Mouse (Mus musculus): ENCODE data around the gene Rnd3. TPM values are rescaled to one million over a fixed set of nuclear protein-coding genes. Genes with fewer than 3 reads are reported as not detected.

Gene Rnd3
- 3.5 and 4.1 TPM in 2 replicates for total RNA-seq (2017)

GRCm38 (mm10) chr2:51148975-51149374 is at the start of gene Rnd3:
Rnd3 (minus strand) TSS chr2:51149111.
- peak; percentile 75 for ATAC-seq (replicated peaks in 1 of 2; ENCODE audit: insufficient read depth in 1 of 2, low FRiP score in 2 of 2, low TSS enrichment in 1 of 2, low read depth in 1 of 2, poor library complexity in 2 of 2, severe bottlenecking in 2 of 2)

- no peak for ATAC-seq (replicated peaks in 1 of 2; ENCODE audit: insufficient read depth in 1 of 2, low FRiP score in 2 of 2, low TSS enrichment in 1 of 2, low read depth in 1 of 2, poor library complexity in 2 of 2, severe bottlenecking in 2 of 2)
These were observed 43.4 kb upstream of the Rnd3 start for GRCm38 (mm10) chr2:51192319-51192718.

GRCm38 (mm10) chr2:51185762-51186161 is 36.9 kb upstream of the Rnd3 start:
- no peak for ATAC-seq (replicated peaks in 1 of 2; ENCODE audit: insufficient read depth in 1 of 2, low FRiP score in 2 of 2, low TSS enrichment in 1 of 2, low read depth in 1 of 2, poor library complexity in 2 of 2, severe bottlenecking in 2 of 2)

- ATAC-seq (replicated peaks in 1 of 2; ENCODE audit: insufficient read depth in 1 of 2, low FRiP score in 2 of 2, low TSS enrichment in 1 of 2, low read depth in 1 of 2, poor library complexity in 2 of 2, severe bottlenecking in 2 of 2): no peak
These were observed 34.1 kb upstream of the Rnd3 start for GRCm38 (mm10) chr2:51182990-51183389.

- no peak for ATAC-seq (replicated peaks in 1 of 2; ENCODE audit: insufficient read depth in 1 of 2, low FRiP score in 2 of 2, low TSS enrichment in 1 of 2, low read depth in 1 of 2, poor library complexity in 2 of 2, severe bottlenecking in 2 of 2)
These were observed 32.5 kb upstream of the Rnd3 start for GRCm38 (mm10) chr2:51181376-51181775.

- no peak for ATAC-seq (replicated peaks in 1 of 2; ENCODE audit: insufficient read depth in 1 of 2, low FRiP score in 2 of 2, low TSS enrichment in 1 of 2, low read depth in 1 of 2, poor library complexity in 2 of 2, severe bottlenecking in 2 of 2)
These were observed 30.2 kb upstream of the Rnd3 start for GRCm38 (mm10) chr2:51179096-51179495.

GRCm38 (mm10) chr2:51177615-51178014 is 28.7 kb upstream of the Rnd3 start:
- ATAC-seq (replicated peaks in 1 of 2; ENCODE audit: insufficient read depth in 1 of 2, low FRiP score in 2 of 2, low TSS enrichment in 1 of 2, low read depth in 1 of 2, poor library complexity in 2 of 2, severe bottlenecking in 2 of 2): no peak

- ATAC-seq (replicated peaks in 1 of 2; ENCODE audit: insufficient read depth in 1 of 2, low FRiP score in 2 of 2, low TSS enrichment in 1 of 2, low read depth in 1 of 2, poor library complexity in 2 of 2, severe bottlenecking in 2 of 2): no peak
These were observed 26.4 kb upstream of the Rnd3 start for GRCm38 (mm10) chr2:51175276-51175675.

- no peak for ATAC-seq (replicated peaks in 1 of 2; ENCODE audit: insufficient read depth in 1 of 2, low FRiP score in 2 of 2, low TSS enrichment in 1 of 2, low read depth in 1 of 2, poor library complexity in 2 of 2, severe bottlenecking in 2 of 2)
These were observed 12.2 kb upstream of the Rnd3 start for GRCm38 (mm10) chr2:51161110-51161509.

- no peak for ATAC-seq (replicated peaks in 1 of 2; ENCODE audit: insufficient read depth in 1 of 2, low FRiP score in 2 of 2, low TSS enrichment in 1 of 2, low read depth in 1 of 2, poor library complexity in 2 of 2, severe bottlenecking in 2 of 2)
These were observed 457 bp downstream of the Rnd3 start for GRCm38 (mm10) chr2:51148454-51148853.

- ATAC-seq (replicated peaks in 1 of 2; ENCODE audit: insufficient read depth in 1 of 2, low FRiP score in 2 of 2, low TSS enrichment in 1 of 2, low read depth in 1 of 2, poor library complexity in 2 of 2, severe bottlenecking in 2 of 2): 0 out of 4 replicates have a peak, but pooled peaks of 1 of the 2 experiments have one; percentile 5
These were observed 875 bp downstream of the Rnd3 start for GRCm38 (mm10) chr2:51148065-51148407.

- peak; percentile 33 to 61; a peak in 3 of 4 replicates for ATAC-seq (replicated peaks in 1 of 2; ENCODE audit: insufficient read depth in 1 of 2, low FRiP score in 2 of 2, low TSS enrichment in 1 of 2, low read depth in 1 of 2, poor library complexity in 2 of 2, severe bottlenecking in 2 of 2)
These were observed 1.4 kb downstream of the Rnd3 start for GRCm38 (mm10) chr2:51147318-51148064.

GRCm38 (mm10) chr2:51146871-51147317 is 2.0 kb downstream of the Rnd3 start:
- ATAC-seq (replicated peaks in 1 of 2; ENCODE audit: insufficient read depth in 1 of 2, low FRiP score in 2 of 2, low TSS enrichment in 1 of 2, low read depth in 1 of 2, poor library complexity in 2 of 2, severe bottlenecking in 2 of 2): peak; percentile 33 to 51; a peak in 3 of 4 replicates

GRCm38 (mm10) chr2:51145838-51146470 is 3.0 kb downstream of the Rnd3 start:
- ATAC-seq (replicated peaks in 1 of 2; ENCODE audit: insufficient read depth in 1 of 2, low FRiP score in 2 of 2, low TSS enrichment in 1 of 2, low read depth in 1 of 2, poor library complexity in 2 of 2, severe bottlenecking in 2 of 2): no peak

- ATAC-seq (replicated peaks in 1 of 2; ENCODE audit: insufficient read depth in 1 of 2, low FRiP score in 2 of 2, low TSS enrichment in 1 of 2, low read depth in 1 of 2, poor library complexity in 2 of 2, severe bottlenecking in 2 of 2): no peak
These were observed 4.4 kb downstream of the Rnd3 start for GRCm38 (mm10) chr2:51144380-51145120.

- ATAC-seq (replicated peaks in 1 of 2; ENCODE audit: insufficient read depth in 1 of 2, low FRiP score in 2 of 2, low TSS enrichment in 1 of 2, low read depth in 1 of 2, poor library complexity in 2 of 2, severe bottlenecking in 2 of 2): no peak
These were observed 6.5 kb downstream of the Rnd3 start for GRCm38 (mm10) chr2:51142422-51142821.

- ATAC-seq (replicated peaks in 1 of 2; ENCODE audit: insufficient read depth in 1 of 2, low FRiP score in 2 of 2, low TSS enrichment in 1 of 2, low read depth in 1 of 2, poor library complexity in 2 of 2, severe bottlenecking in 2 of 2): no peak
These were observed 7.6 kb downstream of the Rnd3 start for GRCm38 (mm10) chr2:51141345-51141744.

- no peak for ATAC-seq (replicated peaks in 1 of 2; ENCODE audit: insufficient read depth in 1 of 2, low FRiP score in 2 of 2, low TSS enrichment in 1 of 2, low read depth in 1 of 2, poor library complexity in 2 of 2, severe bottlenecking in 2 of 2)
These were observed 8.4 kb downstream of the Rnd3 start for GRCm38 (mm10) chr2:51140486-51140885.

Data from hematopoietic stem cell, adult 5-6 weeks (primary cell).